Mouse (Mus musculus): ENCODE results near the gene Prss53. TPM values are rescaled to one million over a fixed set of nuclear protein-coding genes. Genes with fewer than 3 reads are reported as not detected.

The Prss53 gene
- polyA plus RNA-seq, 1 experiment from 2014 or later: 0.39 TPM

DNA sequence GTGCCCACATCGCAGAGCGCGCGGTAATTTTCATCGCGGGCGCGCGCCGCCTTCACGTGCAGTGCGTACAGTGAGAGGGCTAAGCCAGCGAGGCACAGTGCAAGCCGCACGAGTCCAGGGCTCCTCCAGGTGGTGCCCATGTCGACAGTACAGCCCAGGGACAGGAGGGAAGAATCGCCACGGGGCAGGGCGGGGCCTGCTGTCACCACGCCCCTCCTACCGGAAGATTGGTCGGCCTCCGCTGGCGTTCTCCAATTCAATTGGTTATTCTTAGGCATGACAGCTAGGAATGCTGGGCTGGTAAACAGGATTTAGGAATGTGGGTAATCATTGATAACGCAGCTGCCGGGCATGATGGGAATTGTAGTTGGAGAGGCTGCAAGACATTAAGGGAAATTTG, 4.7 kb upstream of the Prss53 start, which contains the start of the genes Gm21974 and Vkorc1:
Gm21974 (minus strand) TSS at position 13 of the 400 bp plus-strand sequence.
Vkorc1 (minus strand) TSS at position 176 of the 400 bp plus-strand sequence.
- Histone ChIP-seq H3K9ac (replicated peaks) (peak within 1 kb of the TSS; percentile 73), H3K9me3 (ENCODE audit: low read length) (no peaks in the 10 kb centered on the region), H3K27ac (ENCODE audit: low read depth) (peak within 1 kb of the TSS; percentile 92), H3K36me3 (replicated peaks; ENCODE audit: insufficient read depth, low read length) (peaks cover 4% of the 10 kb centered on the region; the same call in 1 of the 2 replicates), H3K4me3 (ENCODE audit: low read depth, low read length) (peak within 1 kb of the TSS; percentile 64), H3K4me2 (ENCODE audit: low read depth, low read length) (peak within 1 kb of the TSS; percentile 90), H3K27me3 (ENCODE audit: insufficient read depth, low read length) (no peaks in the 10 kb centered on the region), H3K4me1 (ENCODE audit: insufficient read depth) (peaks cover 28% of the 10 kb centered on the region)
- ATAC-seq (peak; percentile 91), DNase-seq (peak; percentile 95)
- 1% methylated on average over 26 of the region's 26 CpGs for WGBS (ENCODE audit: insufficient replicate concordance)
- TF ChIP-seq EP300 (IDR thresholded peaks at IDR 0.05; ENCODE audit: low read depth) (peak; percentile 23; the same call in 1 of the 2 replicates), CTCF (IDR thresholded peaks at IDR 0.05; ENCODE audit: low read depth) (peak; percentile 68)

DNA sequence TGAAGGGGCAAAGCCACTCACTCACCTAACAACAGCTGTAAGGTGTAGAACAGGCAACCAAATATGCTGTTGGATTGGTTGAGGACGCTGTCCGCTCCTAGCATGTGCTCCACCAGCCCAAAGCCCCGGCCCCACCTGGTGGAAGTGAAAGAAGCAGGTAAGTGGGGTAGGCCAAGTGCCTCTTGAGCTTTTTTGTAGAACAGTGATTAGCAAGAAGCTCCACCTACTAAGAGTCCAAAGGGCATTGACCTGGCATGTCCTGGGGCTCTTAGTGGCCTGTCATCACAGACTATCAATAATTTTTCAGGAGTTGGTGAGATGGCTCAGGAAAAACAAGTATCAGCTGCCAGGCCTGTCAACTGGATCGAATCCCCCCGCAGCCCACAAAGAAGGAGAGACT, 3.7 kb upstream of the Prss53 start:
- Histone ChIP-seq H3K4me1 (ENCODE audit: insufficient read depth) (peaks cover 18% of the 10 kb centered on the region), H3K27me3 (ENCODE audit: insufficient read depth, low read length) (no peaks in the 10 kb centered on the region), H3K9ac (replicated peaks) (peak overlapping the region; percentile 73), H3K9me3 (ENCODE audit: low read length) (no peaks in the 10 kb centered on the region), H3K27ac (ENCODE audit: low read depth) (peak overlapping the region; percentile 92), H3K4me2 (ENCODE audit: low read depth, low read length) (peak overlapping the region; percentile 90), H3K36me3 (replicated peaks; ENCODE audit: insufficient read depth, low read length) (peaks cover 7% of the 10 kb centered on the region), H3K4me3 (ENCODE audit: low read depth, low read length) (peak overlapping the region; percentile 64)
- TF ChIP-seq CTCF (IDR thresholded peaks at IDR 0.05; ENCODE audit: low read depth) (no peak; the same call in 1 of the 2 replicates), EP300 (IDR thresholded peaks at IDR 0.05; ENCODE audit: low read depth) (no peak)
- DNase-seq: peak; percentile 59
- 69% methylated on average over 5 of the region's 5 CpGs for WGBS (ENCODE audit: insufficient replicate concordance)
- peak; percentile 46 for ATAC-seq

DNA sequence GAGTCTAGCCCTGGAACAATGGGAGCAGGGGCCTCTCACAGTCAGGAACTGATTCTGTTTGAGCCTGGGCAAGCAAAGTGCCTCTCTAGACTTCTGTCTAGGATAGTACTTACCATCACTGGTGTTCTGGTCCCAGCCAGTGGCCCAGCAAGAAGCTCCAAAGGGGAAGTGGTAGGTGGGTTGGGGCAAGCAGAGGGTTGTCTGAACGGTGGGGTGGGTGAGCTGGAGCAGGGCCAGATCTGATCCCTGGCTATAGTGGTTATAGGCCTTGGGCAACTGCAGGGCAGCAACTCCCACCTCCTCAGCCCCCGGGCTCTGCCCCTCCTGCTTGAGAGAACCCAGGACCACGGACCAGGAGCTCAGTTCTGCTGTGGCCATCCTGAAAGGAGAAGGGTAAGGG, 1.9 kb downstream of the Prss53 start:
- ATAC-seq (no peak), DNase-seq (no peak)
- Histone ChIP-seq H3K4me1 (ENCODE audit: insufficient read depth) (peaks cover 4% of the 10 kb centered on the region; the same call in 1 of the 2 replicates), H3K4me2 (ENCODE audit: low read depth, low read length) (no peak overlapping the region), H3K9me3 (ENCODE audit: low read length) (no peaks in the 10 kb centered on the region), H3K9ac (replicated peaks) (no peak overlapping the region), H3K36me3 (replicated peaks; ENCODE audit: insufficient read depth, low read length) (peaks cover 43% of the 10 kb centered on the region), H3K4me3 (ENCODE audit: low read depth, low read length) (no peak overlapping the region), H3K27ac (ENCODE audit: low read depth) (no peak overlapping the region), H3K27me3 (ENCODE audit: insufficient read depth, low read length) (no peaks in the 10 kb centered on the region)
- TF ChIP-seq EP300 (IDR thresholded peaks at IDR 0.05; ENCODE audit: low read depth) (no peak), CTCF (IDR thresholded peaks at IDR 0.05; ENCODE audit: low read depth) (no peak)
- 47% methylated on average over 3 of the region's 3 CpGs for WGBS (ENCODE audit: insufficient replicate concordance)

- DNase-seq (no peak), ATAC-seq (no peak)
- Histone ChIP-seq H3K27me3 (ENCODE audit: insufficient read depth, low read length) (no peaks in the 10 kb centered on the region), H3K9ac (replicated peaks) (no peak overlapping the region), H3K4me3 (ENCODE audit: low read depth, low read length) (no peak overlapping the region), H3K9me3 (ENCODE audit: low read length) (no peaks in the 10 kb centered on the region), H3K4me2 (ENCODE audit: low read depth, low read length) (no peak overlapping the region), H3K4me1 (ENCODE audit: insufficient read depth) (peaks cover 5% of the 10 kb centered on the region; the same call in 1 of the 2 replicates), H3K36me3 (replicated peaks; ENCODE audit: insufficient read depth, low read length) (peaks cover 53% of the 10 kb centered on the region), H3K27ac (ENCODE audit: low read depth) (no peak overlapping the region)
- TF ChIP-seq EP300 (IDR thresholded peaks at IDR 0.05; ENCODE audit: low read depth) (no peak), CTCF (IDR thresholded peaks at IDR 0.05; ENCODE audit: low read depth) (no peak)
- 78% methylated on average over 3 of the region's 3 CpGs for WGBS (ENCODE audit: insufficient replicate concordance)
Measured at GRCm38 (mm10) chr7:127887781-127888180, 3.0 kb downstream of the Prss53 start.

DNA sequence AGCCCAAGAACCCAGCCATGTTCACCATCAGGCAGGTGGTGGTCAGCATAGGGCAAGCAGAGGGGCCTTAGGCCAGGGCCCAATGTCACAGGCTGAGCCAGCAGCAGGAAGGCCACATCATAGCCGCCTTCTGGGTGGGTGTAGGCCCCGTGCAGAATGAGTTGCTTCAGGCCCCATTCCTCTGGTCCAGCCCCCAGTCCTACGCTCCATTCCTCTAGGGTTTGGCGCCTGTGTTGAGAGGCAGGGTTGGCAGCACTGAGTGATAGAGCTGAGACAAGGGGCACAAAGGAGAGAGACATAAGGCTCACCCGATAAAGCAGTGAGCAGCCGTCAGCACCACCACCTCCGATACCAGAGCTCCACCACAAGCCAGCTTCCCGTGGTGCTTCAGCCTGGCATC, 3.6 kb downstream of the Prss53 start:
- no peaks in the 10 kb centered on the region for H3K9me3 ChIP-seq (ENCODE audit: low read length)
- no peak for ATAC-seq
- H3K36me3 ChIP-seq (replicated peaks; ENCODE audit: insufficient read depth, low read length): peaks cover 55% of the 10 kb centered on the region
- no peak for TF ChIP-seq EP300 (IDR thresholded peaks at IDR 0.05; ENCODE audit: low read depth)
- TF ChIP-seq CTCF (IDR thresholded peaks at IDR 0.05; ENCODE audit: low read depth): no peak
- H3K9ac ChIP-seq (replicated peaks): no peak overlapping the region
- H3K27ac ChIP-seq (ENCODE audit: low read depth): no peak overlapping the region
- no peak overlapping the region for H3K4me3 ChIP-seq (ENCODE audit: low read depth, low read length)
- H3K4me2 ChIP-seq (ENCODE audit: low read depth, low read length): no peak overlapping the region
- no peak for DNase-seq
- WGBS (ENCODE audit: insufficient replicate concordance): 80% methylated on average over 8 of the region's 8 CpGs
- H3K27me3 ChIP-seq (ENCODE audit: insufficient read depth, low read length): no peaks in the 10 kb centered on the region
- peaks cover 5% of the 10 kb centered on the region; the same call in 1 of the 2 replicates for H3K4me1 ChIP-seq (ENCODE audit: insufficient read depth)

DNA sequence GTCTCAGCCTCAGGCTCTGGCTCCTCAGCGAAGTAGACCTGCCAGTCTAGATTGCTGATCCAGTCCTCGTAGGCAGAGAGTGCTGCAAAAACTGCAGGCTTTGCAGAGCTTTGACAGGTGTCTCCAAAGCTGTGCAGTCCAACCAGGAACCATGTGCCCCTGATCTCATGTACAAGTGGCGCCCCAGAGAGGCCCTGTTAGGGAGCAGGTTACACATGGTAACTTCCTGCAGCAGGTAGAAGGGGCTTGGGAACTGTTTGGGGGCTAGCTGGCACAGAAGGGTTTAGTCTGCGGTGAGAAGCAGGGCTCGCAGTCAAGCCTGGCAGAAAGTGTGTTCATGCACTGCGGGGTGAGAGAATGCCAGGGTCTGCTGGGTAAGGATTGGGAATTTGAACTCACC, 4.2 kb downstream of the Prss53 start:
- TF ChIP-seq CTCF (IDR thresholded peaks at IDR 0.05; ENCODE audit: low read depth): no peak
- no peak for TF ChIP-seq EP300 (IDR thresholded peaks at IDR 0.05; ENCODE audit: low read depth)
- H3K9ac ChIP-seq (replicated peaks): no peak overlapping the region; the same call in 1 of the 2 replicates

More for the DNA sequence above, 4.2 kb downstream of the Prss53 start:
- peaks cover 5% of the 10 kb centered on the region; the same call in 1 of the 2 replicates for H3K4me1 ChIP-seq (ENCODE audit: insufficient read depth)
- H3K36me3 ChIP-seq (replicated peaks; ENCODE audit: insufficient read depth, low read length): peaks cover 62% of the 10 kb centered on the region
- H3K9me3 ChIP-seq (ENCODE audit: low read length): no peaks in the 10 kb centered on the region
- no peak overlapping the region for H3K4me2 ChIP-seq (ENCODE audit: low read depth, low read length)
- DNase-seq (no peak), ATAC-seq (no peak)
- no peaks in the 10 kb centered on the region for H3K27me3 ChIP-seq (ENCODE audit: insufficient read depth, low read length)
- WGBS (ENCODE audit: insufficient replicate concordance): 84% methylated on average over 6 of the region's 6 CpGs
- no peak overlapping the region for H3K4me3 ChIP-seq (ENCODE audit: low read depth, low read length)
- H3K27ac ChIP-seq (ENCODE audit: low read depth): no peak overlapping the region

Data from liver, postnatal 0 days (tissue).